ENCODE assay signal across 24 mouse cellular contexts in genomic region chrX:7775501-7776205, GRCm38 (mm10). TPM values are rescaled to one million over a fixed set of nuclear protein-coding genes. Genes with fewer than 3 reads are reported as not detected.
DNase-seq lines count a peak whose midpoint lies in the region; ATAC-seq lines count a peak whose summit lies in the region.
"Had no signal": no experiment of that assay in that cellular context is flagged by ENCODE, and none has a peak within 500 bp of the region (broad histone marks: within the 10 kb centered on the region; RNA-seq: fewer than 3 reads in every experiment).

No protein-coding gene starts in this region.

- H3K9me3 ChIP-seq in heart, embryonic 11.5 days (replicated peaks; ENCODE audit: control insufficient read depth, low read length): no peaks in the 10 kb centered on the region
- H3K9me3 ChIP-seq in liver, embryonic 15.5 days (replicated peaks): no peaks in the 10 kb centered on the region
- H3K9me3 ChIP-seq in embryonic facial prominence, embryonic 10.5 days: no peaks in the 10 kb centered on the region
- H3K9me3 ChIP-seq: embryonic facial prominence, embryonic 13.5 days; forebrain, embryonic 12.5 days; forebrain, embryonic 15.5 days; heart, embryonic 13.5 days; hindbrain, embryonic 12.5 days; hindbrain, embryonic 15.5 days had no signal

- peak; percentile 45 for DNase-seq in heart, adult 11 months
- DNase-seq in liver (no peak), R1 (ENCODE audit: low read depth, low spot score) (peak; percentile 67)
- no peak for DNase-seq in cerebellum, adult 9-10 months
- DNase-seq in left cerebral cortex, adult 11 months (ENCODE audit: low spot score): no peak
- DNase-seq in embryonic facial prominence, embryonic 10.5 days (ENCODE audit: low spot score): no peak
- DNase-seq: adrenal gland, adult 8-10 months; adrenal gland, postnatal 25 days; cerebellum, adult 18-20 months; cerebellum, adult 9-11 months; cerebellum, postnatal 25 days; gastrocnemius, postnatal 36 days had no signal

- H3K4me2 ChIP-seq in heart, embryonic 11.5 days: no peak overlapping the region
- no peak overlapping the region for H3K4me2 ChIP-seq in liver, embryonic 15.5 days
- H3K4me2 ChIP-seq: embryonic facial prominence, embryonic 13.5 days; forebrain, embryonic 12.5 days; forebrain, embryonic 15.5 days; heart, embryonic 13.5 days; hindbrain, embryonic 12.5 days; hindbrain, embryonic 15.5 days had no signal

- H3K4me3 ChIP-seq in heart, embryonic 11.5 days (ENCODE audit: low read depth, low read length): no peak overlapping the region
- H3K4me3 ChIP-seq in liver, embryonic 15.5 days (replicated peaks): no peak overlapping the region
- H3K4me3 ChIP-seq in embryonic facial prominence, embryonic 10.5 days: no peak overlapping the region
- H3K4me3 ChIP-seq: embryonic facial prominence, embryonic 13.5 days; erythroblast, embryonic 14.5 days; forebrain, embryonic 12.5 days; forebrain, embryonic 15.5 days; heart, embryonic 13.5 days; hindbrain, embryonic 12.5 days; hindbrain, embryonic 15.5 days had no signal

- ATAC-seq in heart, embryonic 11.5 days (replicated peaks; ENCODE audit: insufficient number of reproducible peaks, low FRiP score, low TSS enrichment): no peak
- no peak for ATAC-seq in liver, embryonic 15.5 days (ENCODE audit: insufficient read depth)
- ATAC-seq: activated CD4-positive, CD25-positive, alpha-beta regulatory T cell, adult 4 months; intestine, postnatal 0 days; Patski had no signal

- H3K4me1 ChIP-seq in heart, embryonic 11.5 days (ENCODE audit: control insufficient read depth, insufficient read depth, low read length): no peaks in the 10 kb centered on the region
- peaks cover 28% of the 10 kb centered on the region for H3K4me1 ChIP-seq in liver, embryonic 15.5 days (replicated peaks)
- H3K4me1 ChIP-seq in embryonic facial prominence, embryonic 10.5 days: no peaks in the 10 kb centered on the region
- H3K4me1 ChIP-seq: embryonic facial prominence, embryonic 13.5 days; forebrain, embryonic 12.5 days; forebrain, embryonic 15.5 days; heart, embryonic 13.5 days; hindbrain, embryonic 12.5 days; hindbrain, embryonic 15.5 days had no signal

- no peak overlapping the region for H3K27ac ChIP-seq in heart, embryonic 11.5 days (ENCODE audit: low read depth, low read length)
- 0 out of 2 replicates have a peak overlapping the region, but pooled peaks have one; percentile 94 for H3K27ac ChIP-seq in liver, embryonic 15.5 days (replicated peaks)
- H3K27ac ChIP-seq in embryonic facial prominence, embryonic 10.5 days (replicated peaks): no peak overlapping the region
- H3K27ac ChIP-seq: embryonic facial prominence, embryonic 13.5 days; forebrain, embryonic 12.5 days; forebrain, embryonic 15.5 days; heart, embryonic 13.5 days; hindbrain, embryonic 12.5 days; hindbrain, embryonic 15.5 days had no signal

- no peak overlapping the region for H3K9ac ChIP-seq in heart, embryonic 11.5 days (ENCODE audit: low read depth, low read length)
- H3K9ac ChIP-seq in liver, embryonic 15.5 days: no peak overlapping the region
- H3K9ac ChIP-seq: embryonic facial prominence, embryonic 13.5 days; forebrain, embryonic 12.5 days; forebrain, embryonic 15.5 days; heart, embryonic 13.5 days; hindbrain, embryonic 12.5 days; hindbrain, embryonic 15.5 days had no signal

- WGBS in heart, embryonic 11.5 days (ENCODE audit: insufficient replicate concordance): 63% methylated on average over 9 of the region's 9 CpGs
- WGBS in liver, embryonic 15.5 days (ENCODE audit: insufficient replicate concordance): 61% methylated on average over 9 of the region's 9 CpGs
- WGBS in embryonic facial prominence, embryonic 10.5 days: 75% methylated on average over 9 of the region's 9 CpGs

- H3K36me3 ChIP-seq in heart, embryonic 11.5 days (ENCODE audit: control insufficient read depth, insufficient read depth, low read length): no peaks in the 10 kb centered on the region
- H3K36me3 ChIP-seq in liver, embryonic 15.5 days (replicated peaks): peaks cover 20% of the 10 kb centered on the region
- peaks cover 41% of the 10 kb centered on the region for H3K36me3 ChIP-seq in embryonic facial prominence, embryonic 10.5 days (replicated peaks)
- H3K36me3 ChIP-seq: hindbrain, embryonic 15.5 days had no signal

- no peaks in the 10 kb centered on the region for H3K27me3 ChIP-seq in heart, embryonic 11.5 days (ENCODE audit: control insufficient read depth, insufficient read depth, low read length)
- no peaks in the 10 kb centered on the region for H3K27me3 ChIP-seq in liver, embryonic 15.5 days
- no peaks in the 10 kb centered on the region for H3K27me3 ChIP-seq in embryonic facial prominence, embryonic 10.5 days (replicated peaks; ENCODE audit: low read depth, poor library complexity, severe bottlenecking)
- H3K27me3 ChIP-seq: embryonic facial prominence, embryonic 13.5 days; forebrain, embryonic 12.5 days; forebrain, embryonic 15.5 days; heart, embryonic 13.5 days; hindbrain, embryonic 12.5 days; hindbrain, embryonic 15.5 days had no signal

RNA-seq across cellular contexts. Expression of gene Tfe3, which starts 13.3 kb away (rescaled TPM):
- 12.1 and 15.0 TPM in 2 replicates for polyA plus RNA-seq in heart, embryonic 11.5 days (2014; fragmentation: Nextera tagmentation; extraction: Ambion mirVana)
- 9.2 and 11.8 TPM in 2 replicates for polyA plus RNA-seq in liver, embryonic 15.5 days (2015; fragmentation: Nextera tagmentation; extraction: Ambion mirVana)
- polyA plus RNA-seq in embryonic facial prominence, embryonic 10.5 days (2016; fragmentation: Nextera tagmentation; extraction: Ambion mirVana): 26.8 and 28.3 TPM in 2 replicates

RNA-seq across cellular contexts. Expression of gene Gripap1, which starts 13.9 kb away (rescaled TPM):
- polyA plus RNA-seq in heart, embryonic 11.5 days (2014; fragmentation: Nextera tagmentation; extraction: Ambion mirVana): 26.5 and 26.8 TPM in 2 replicates
- 25.5 and 27.4 TPM in 2 replicates for polyA plus RNA-seq in liver, embryonic 15.5 days (2015; fragmentation: Nextera tagmentation; extraction: Ambion mirVana)
- 42.5 and 45.3 TPM in 2 replicates for polyA plus RNA-seq in embryonic facial prominence, embryonic 10.5 days (2016; fragmentation: Nextera tagmentation; extraction: Ambion mirVana)

RNA-seq across cellular contexts. Expression of gene Ccdc120, which starts 24.9 kb away (rescaled TPM):
- polyA plus RNA-seq in heart, embryonic 11.5 days (2014; fragmentation: Nextera tagmentation; extraction: Ambion mirVana): 5.2 and 8.5 TPM in 2 replicates
- 0.92 and 1.5 TPM in 2 replicates for polyA plus RNA-seq in liver, embryonic 15.5 days (2015; fragmentation: Nextera tagmentation; extraction: Ambion mirVana)
- 20.3 and 22.1 TPM in 2 replicates for polyA plus RNA-seq in embryonic facial prominence, embryonic 10.5 days (2016; fragmentation: Nextera tagmentation; extraction: Ambion mirVana)

RNA-seq across cellular contexts. Expression of gene Kcnd1, which starts 46.4 kb away (rescaled TPM):
- 1.6 TPM in 2 replicates for polyA plus RNA-seq in heart, embryonic 11.5 days (2014; fragmentation: Nextera tagmentation; extraction: Ambion mirVana)
- 0.18 and 0.37 TPM in 2 replicates for polyA plus RNA-seq in liver, embryonic 15.5 days (2015; fragmentation: Nextera tagmentation; extraction: Ambion mirVana)
- polyA plus RNA-seq in embryonic facial prominence, embryonic 10.5 days (2016; fragmentation: Nextera tagmentation; extraction: Ambion mirVana): 1.4 and 2.2 TPM in 2 replicates

RNA-seq across cellular contexts. Expression of gene Praf2, which starts 47.4 kb away (rescaled TPM):
- polyA plus RNA-seq in heart, embryonic 11.5 days (2014; fragmentation: Nextera tagmentation; extraction: Ambion mirVana): 52.3 and 55.9 TPM in 2 replicates
- 5.6 and 5.8 TPM in 2 replicates for polyA plus RNA-seq in liver, embryonic 15.5 days (2015; fragmentation: Nextera tagmentation; extraction: Ambion mirVana)
- polyA plus RNA-seq in embryonic facial prominence, embryonic 10.5 days (2016; fragmentation: Nextera tagmentation; extraction: Ambion mirVana): 73.0 and 73.6 TPM in 2 replicates

Comparison
In these comparisons a context has a peak if more than half of its experiments do, and no peak if none do; other contexts are left out.
1. DNase-seq: peak in heart, adult 11 months (single experiment) and R1 (single experiment); none in liver (single experiment), cerebellum, adult 9-10 months (single experiment), left cerebral cortex, adult 11 months (single experiment) and embryonic facial prominence, embryonic 10.5 days (single experiment).